Mouse (Mus musculus) CH12F3 (cell line): ENCODE data around the gene F2rl1.

Experiments
- in situ Hi-C: fragments of 300-500 bp; cut with MboI; formaldehyde crosslinking; loops from 2 replicates; pipeline ENCODE4 v1.14.3; 2020; ENCODE audit warnings: low sequenced_read_pairs

F2rl1 gene

DNA sequence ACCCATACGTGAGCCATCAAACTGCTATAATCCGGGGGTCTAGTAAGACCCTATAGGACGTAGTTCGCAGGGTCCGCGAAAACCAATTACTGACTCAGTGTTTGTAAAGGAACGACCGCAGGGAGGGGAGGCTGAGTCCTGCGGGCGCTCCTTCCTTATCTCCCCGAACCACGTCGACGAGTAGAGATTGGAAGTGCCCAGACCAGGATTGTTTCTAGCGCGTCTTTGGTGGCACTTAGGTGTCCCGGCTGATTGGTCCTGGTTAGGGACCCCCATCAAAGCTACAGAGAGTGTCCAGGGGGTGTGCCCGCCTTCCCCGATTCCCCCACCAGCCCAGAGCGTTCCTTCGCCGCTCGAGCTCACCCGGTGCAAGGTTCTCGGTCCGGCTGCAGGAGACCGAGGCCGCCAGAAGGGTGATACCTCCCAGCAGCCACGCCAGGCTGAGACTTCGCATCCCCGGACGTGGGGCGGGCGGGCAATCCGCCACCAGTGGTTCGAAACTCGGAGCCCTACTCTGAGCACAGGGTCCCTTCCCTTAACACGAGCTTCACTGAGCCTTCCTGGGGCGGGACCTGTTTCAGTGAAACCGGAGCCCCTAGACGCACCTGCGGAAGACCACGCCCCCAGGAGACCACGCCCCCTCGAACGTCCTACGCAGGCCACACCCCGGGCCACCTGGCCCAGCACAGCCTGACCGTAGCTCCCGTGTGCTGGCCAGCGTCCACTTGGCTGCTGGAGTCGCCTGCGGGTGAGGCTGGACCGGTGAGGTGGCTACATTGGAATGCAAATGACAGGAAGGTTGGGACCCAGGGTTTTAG, at the start of gene F2rl1:
TSS of gene F2rl1 (minus strand) at position 554 of the 818 bp plus-strand sequence.
- in situ Hi-C loops: no loop called here

DNA sequence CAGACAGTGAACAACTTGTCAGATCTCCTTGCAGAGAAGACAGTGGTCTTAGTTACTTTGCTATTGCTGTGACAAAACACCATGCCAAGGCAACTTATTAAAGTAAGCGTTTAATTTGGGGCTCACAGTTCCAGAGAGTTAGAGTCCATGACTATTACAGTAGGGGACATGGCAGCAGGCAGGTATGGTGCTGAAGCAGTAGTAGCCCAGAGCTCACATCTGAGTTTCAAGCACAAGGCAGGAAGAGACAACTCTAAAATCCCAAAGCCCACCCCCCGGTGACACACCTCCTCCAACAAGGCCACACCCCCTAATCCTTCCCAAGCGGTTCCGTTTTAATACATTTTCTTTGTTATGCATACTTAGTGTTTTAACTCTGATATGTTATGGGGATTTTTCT, 45.9 kb upstream of the F2rl1 start:
- in situ Hi-C loops: loop anchor here (25.0 kb wide), 1 partner anchor 391 kb away; no protein-coding TSS in a partner anchor

DNA sequence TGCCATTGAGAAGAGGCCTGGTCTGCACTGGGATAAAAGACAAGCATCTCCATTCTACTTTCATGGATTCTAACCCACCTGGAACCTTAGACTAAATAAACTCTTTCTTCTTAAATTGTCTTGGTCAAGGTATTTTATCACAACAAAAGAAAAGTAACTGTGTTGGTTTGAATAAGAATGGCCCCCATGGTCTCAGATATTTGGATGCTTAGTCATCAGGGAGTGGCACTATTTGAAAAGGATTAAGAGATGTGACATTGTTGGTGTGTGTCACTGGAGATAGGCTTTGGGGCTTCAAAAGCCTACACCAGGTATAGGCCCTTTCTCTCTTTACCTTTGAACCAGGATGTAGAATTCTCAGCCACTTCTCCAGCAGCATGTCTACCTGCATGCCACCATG, 44.3 kb upstream of the F2rl1 start:
- in situ Hi-C loops: loop anchor here (10.0 to 25.0 kb wide), 2 partner anchors 155 to 393 kb away; no protein-coding TSS in a partner anchor

DNA sequence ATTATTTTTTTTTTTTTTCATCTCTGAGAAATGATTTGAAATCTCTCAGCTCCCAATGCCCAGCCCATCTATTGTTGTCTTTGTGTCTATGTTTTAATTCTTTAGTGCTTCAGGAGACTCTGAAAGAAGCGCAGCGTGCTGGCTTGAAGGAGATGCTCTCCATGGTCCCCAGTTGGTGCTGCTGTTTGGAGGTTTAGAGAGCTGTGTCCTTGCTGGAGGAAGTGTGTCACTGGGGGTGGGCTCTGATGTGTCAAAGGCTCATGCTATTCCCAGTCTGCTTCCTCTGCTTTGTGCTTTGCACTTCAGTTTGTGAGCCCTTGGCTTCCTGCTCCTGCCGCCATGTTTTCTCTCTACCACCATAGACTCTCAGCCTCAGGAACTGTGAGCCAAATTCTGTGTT, 43.3 kb upstream of the F2rl1 start:
- in situ Hi-C loops: loop anchor here (10.0 to 25.0 kb wide), 2 partner anchors 156 to 394 kb away; no protein-coding TSS in a partner anchor

DNA sequence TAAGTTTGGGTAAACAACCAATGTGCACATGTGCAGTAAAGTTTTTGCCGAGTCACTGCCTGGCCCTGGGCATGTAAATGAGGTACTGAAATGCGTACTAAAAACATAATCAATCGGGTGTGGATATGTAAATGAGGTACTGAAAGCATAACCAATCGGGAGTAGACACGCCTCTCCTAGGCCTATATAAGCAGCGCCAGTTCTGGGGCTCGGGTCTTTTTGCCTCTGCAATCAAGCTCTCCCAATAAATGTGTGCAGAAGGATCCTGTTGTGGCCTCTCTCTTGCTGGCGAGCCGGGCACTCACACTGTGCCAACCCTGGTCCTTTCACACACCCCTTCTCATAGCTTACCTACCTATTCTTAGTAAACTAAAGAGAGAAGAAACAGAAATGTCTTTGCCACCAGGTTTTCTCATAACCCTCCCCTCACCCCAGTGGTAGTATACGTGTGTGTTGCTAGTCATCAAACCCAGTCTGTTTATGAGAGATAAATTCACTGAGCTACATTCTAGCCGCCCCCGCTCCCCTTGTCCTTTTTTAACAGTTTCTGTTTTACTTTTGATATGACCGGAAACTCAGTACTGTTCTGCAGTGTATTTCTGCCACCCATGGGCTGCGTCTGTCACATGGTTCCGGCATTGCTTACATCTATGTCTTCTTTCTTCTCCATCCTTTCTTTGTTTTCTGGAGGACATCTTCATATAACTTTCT, 42.0 kb upstream of the F2rl1 start:
- in situ Hi-C loops: loop anchor here (10.0 to 25.0 kb wide), 2 partner anchors 158 to 395 kb away; no protein-coding TSS in a partner anchor

DNA sequence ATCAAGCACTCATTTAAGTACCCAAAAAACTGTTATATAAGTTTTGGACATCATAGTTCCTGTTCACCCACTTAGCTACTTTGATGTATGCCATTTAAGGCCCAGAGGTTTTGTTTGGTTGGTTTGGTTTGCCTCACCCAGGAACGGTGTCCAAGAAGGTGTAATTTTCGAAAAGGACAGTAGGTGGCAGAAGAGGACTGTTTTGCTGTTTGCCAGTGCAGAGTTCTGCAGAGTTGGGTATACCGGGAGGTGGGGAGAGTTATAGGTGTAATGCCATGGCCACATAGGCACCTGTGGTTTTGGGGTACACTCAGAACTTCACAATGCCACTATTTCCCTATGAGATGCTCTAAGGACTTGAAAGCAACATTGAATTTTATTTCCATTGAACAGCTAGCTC, 38.7 kb upstream of the F2rl1 start:
- in situ Hi-C loops: loop anchor here (10.0 to 25.0 kb wide), 2 partner anchors 161 to 399 kb away; no protein-coding TSS in a partner anchor

DNA sequence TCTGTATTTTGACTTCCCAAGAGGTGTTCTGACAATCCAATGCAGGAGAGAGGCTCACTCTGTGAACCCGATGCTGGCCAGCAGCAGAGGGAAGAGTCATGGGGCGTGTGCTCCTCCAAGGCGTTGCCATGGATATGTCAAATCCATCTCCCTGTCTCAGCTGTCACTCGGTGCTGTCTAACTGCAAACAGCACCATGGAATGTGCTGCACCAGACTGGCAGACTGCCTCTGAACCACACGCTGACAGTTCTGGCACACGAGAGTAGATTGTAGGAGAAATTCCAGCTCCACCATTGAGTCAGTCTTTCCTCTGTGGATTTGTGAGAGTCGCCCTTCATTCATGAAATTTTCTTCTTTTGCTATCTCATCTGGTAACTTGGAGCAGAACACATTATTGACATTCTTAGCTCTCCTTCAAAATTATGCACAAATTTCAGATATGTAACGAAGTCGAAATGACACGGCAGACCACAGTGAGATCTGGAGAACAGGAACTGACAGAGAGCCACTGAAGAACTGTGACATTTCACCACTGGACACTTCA, 38.1 kb upstream of the F2rl1 start:
- in situ Hi-C loops: loop anchor here (10.0 to 25.0 kb wide), 2 partner anchors 162 to 399 kb away; no protein-coding TSS in a partner anchor

DNA sequence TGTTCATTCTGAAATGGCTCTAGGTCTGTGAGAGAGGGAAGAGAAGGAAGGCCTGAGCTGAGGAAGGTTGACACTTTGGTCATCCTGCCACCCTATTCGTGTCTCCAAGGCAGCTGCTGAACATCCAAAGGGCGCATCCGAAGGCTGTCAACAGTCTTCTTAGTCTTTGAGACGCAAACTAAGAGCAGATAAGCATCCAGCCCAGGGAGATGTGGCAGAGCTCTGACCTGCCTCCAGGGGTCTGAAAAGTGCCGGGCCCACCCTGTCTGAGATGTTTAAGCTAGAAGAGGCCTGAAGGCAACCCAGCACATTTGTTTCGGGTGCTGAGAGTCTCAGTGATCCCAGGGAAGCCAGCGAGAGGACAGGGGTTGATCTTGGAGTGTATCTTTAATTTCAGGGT, 32.3 kb upstream of the F2rl1 start:
- in situ Hi-C loops: loop anchor here (25.0 kb wide), 1 partner anchor 405 kb away; no protein-coding TSS in a partner anchor

DNA sequence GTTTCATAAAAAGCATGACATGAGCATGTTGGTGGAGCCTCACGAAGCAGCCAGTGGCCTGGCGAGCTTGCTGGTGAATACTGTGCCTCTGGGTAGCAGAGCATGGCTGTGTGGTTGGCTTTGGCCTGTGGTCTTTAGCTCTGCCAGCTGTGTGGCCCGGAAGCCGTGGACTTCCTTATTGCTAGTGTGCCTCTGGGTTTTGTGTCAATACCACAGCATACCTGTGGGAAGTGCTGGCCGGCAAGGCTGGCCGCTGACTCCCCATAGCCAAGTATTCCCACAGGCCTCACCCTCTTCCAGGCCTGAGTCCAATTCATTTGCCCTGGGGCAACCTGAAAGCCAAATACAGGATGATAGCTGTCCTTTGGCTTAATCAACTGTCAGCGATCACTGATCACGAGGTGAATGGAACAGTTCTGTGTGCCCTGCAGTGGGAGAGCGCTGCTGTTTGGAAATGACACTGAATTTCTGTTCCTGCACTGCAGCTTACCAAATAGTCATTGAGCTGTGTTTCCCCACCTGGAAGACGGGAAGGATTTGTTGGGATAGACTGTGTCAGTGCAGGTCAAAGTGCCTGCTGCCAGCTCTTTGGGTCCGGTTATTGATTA, 29.0 kb upstream of the F2rl1 start:
- in situ Hi-C loops: loop anchor here (25.0 kb wide), 1 partner anchor 408 kb away; no protein-coding TSS in a partner anchor

DNA sequence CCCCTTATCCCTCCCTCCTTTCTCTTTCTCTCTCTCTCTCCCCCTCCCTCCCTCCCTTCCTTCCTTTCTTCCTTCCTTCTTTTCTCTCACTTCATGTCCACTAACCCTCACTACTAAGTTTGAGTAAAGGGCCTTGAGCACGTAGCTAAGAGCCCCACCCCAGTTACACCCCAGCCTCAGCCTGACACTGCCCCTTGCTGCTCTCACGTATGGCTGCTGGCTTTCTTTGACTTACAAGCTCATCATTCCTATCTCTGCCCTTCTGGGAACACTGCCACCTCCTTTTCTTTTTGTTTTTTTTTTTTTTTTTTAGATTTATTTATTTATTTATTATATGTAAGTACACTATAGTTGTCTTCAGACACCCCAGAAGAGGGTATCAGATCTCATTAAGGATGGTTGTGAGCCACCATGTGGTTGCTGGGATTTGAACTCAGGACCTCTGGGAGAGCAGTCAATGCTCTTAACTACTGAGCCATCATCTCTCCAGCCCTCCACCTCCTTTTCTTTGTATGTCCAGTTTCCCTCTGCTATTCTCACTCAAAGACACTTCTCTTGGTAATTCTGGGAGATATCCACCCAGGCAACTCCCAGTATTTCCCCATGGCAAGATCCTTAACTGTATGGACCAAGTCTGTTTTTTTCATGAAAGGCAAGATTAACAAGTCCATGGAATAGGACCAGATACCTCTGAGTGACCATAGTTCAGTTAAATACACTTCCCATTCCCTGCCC, 25.8 kb upstream of the F2rl1 start:
- in situ Hi-C loops: loop anchor here (25.0 kb wide), 1 partner anchor 411 kb away; no protein-coding TSS in a partner anchor

DNA sequence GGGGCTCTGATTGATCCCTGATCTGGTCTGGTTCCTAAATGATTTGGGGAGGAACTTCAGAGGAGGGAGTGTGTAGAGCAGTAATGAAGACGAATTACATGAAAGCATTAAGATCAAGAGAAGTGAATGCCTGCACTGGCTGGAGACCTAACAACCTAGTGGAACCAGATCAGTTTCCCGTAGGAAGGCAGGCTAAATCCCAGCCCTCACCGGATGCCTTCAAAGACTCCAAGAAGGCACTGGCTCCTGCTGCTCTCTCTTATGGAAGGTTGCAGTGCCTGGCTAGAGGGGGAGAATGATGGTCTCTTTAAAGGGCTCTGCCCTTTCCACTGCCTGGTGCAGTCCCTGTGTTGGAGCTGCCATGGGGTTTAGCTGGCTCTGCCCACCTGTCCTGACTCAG, 24.4 kb upstream of the F2rl1 start:
- in situ Hi-C loops: no loop called here

DNA sequence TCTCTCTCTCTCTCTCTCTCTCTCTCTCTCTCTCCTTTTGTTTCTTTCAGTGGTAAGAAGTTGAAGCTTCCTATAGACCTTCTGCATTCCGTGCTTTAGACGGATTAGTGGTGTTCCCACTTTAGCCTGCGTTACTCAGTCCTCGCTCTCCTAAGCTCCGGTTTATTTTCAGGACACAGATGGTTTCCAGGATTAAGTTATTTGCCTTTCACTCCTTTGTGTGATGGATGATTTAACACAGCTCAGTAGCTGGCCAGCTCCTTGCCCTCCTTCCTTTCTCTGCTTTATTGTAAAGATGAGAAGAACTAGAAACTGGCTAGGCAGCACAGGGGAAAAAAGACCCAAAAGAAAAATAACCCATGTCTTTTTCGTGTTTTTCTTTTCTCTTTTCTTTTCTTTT, 23.8 kb upstream of the F2rl1 start:
- in situ Hi-C loops: no loop called here

DNA sequence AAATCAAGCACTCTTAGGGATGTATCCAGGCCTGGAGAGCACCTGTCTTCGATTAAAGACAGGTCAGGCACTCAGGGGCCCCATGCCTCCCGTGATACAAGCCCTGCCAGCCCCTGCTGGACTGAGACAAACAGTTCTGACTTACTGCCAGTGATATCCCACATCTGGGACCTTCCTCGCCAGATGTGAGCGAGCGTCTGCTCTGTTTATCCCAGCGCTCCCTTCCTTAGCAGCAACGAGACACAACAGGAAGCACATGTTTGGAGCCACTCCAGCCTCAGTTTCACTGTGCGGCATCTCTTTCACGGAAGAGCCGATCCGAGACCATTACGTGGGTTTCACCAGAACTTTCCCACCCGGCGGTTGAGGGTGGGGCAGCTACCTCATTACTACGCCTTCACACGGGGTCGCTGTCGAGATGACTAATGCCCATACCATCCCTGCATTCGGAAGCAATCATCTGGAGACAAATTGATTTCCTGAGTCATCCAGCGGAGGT, 23.3 kb upstream of the F2rl1 start:
- in situ Hi-C loops: no loop called here

DNA sequence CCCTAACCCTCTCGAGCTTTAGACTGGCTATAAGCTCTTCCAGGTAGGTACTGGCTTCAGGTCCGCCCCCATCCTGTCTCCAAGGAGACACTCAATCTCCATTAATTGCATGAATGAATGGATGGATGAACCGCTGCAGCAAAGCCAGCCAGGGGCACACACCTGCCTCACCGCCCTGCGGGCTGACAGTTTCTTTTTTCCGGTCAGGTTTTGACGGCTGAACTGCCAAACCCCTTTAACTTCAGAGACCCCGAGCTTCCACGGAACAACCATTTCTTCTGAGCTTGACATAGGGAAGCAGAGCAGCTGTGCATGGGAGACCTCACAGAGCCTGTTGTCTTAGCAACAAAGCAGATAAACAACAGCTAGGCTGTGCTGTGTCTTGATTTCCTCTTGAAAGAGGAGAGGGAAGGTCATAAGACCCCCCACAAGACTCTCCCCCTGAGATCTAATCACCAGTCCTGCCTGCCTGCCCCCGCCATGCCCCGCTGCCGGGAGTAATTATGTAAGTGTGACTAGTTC, 22.1 kb upstream of the F2rl1 start:
- in situ Hi-C loops: no loop called here

DNA sequence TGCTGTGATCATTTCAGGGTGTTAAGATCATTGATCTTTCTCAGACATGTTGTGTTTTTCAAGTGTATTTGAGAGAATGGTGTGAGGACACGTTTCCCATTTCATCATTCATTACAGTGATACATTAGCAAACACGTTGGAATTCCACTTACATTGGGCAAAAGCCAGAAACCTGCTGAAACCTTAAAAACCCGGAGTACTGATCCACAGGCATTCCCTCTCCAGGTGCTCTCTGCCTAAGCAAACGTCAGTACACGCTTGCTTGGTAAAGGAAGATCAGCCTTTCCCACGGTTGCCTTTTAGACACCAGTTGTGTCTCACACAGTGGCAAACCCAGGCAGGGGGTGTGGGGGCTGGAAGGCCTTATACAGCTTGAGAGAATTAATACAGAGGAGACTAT, 21.2 kb upstream of the F2rl1 start:
- in situ Hi-C loops: no loop called here

DNA sequence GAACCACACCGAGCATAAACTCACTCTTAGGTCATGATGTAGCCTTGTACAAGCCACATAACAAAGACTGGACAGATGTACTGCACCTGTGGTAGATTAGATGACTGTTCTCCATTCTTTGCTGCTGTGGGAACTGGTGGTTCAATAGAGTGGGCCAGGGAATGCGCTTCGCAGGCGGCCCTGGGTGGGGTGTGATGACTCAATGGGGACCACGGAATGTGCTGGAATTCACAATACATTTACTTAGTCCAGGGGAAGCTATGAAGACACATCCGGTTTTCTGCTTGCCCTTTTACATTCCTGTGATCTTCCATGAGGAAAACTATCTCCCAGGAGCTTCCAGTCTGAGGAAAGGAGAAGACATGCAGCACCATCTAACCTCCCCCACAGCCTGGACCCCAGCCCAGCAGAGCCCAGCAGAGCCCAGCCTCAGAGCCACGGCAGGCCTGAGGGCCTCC, 20.7 kb upstream of the F2rl1 start:
- in situ Hi-C loops: no loop called here

DNA sequence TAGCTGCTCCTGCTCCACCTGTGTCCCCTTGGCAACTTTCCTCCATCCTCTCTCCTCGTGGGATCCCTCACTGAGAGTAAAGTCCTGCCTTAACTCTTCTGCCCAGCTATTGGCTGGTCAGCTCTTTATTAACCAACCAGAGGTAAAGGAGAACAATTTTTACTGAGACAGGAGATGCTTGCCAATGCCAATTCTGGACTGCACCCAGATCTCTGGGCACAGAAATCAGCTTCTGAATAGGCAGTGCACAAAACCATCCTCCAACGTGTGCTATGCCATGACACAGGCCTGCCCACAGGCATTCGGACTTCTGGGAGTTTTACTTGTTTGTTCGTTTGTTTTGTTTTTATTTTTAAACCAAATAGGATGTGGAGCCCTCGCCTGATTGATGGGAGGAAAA, 13.0 kb upstream of the F2rl1 start:
- in situ Hi-C loops: no loop called here

DNA sequence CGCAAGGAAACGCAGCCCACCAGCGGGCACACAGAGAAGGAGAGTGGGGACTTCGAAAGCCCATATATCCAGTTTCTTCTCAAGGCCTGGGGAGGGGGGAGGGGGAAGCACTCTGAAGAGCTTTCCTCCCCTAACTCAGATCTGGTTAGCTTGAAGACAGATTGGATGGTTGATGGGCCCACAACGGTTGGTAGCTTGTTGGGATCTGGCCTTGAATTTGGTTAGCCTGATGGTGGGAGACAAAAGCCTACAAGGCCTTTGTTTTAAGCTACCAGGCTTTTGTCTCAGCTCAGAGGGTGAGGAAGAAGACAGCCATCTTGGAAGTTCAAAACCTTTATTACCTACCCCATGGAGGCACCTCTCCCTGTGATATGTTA, 11.1 kb upstream of the F2rl1 start:
- in situ Hi-C loops: no loop called here

DNA sequence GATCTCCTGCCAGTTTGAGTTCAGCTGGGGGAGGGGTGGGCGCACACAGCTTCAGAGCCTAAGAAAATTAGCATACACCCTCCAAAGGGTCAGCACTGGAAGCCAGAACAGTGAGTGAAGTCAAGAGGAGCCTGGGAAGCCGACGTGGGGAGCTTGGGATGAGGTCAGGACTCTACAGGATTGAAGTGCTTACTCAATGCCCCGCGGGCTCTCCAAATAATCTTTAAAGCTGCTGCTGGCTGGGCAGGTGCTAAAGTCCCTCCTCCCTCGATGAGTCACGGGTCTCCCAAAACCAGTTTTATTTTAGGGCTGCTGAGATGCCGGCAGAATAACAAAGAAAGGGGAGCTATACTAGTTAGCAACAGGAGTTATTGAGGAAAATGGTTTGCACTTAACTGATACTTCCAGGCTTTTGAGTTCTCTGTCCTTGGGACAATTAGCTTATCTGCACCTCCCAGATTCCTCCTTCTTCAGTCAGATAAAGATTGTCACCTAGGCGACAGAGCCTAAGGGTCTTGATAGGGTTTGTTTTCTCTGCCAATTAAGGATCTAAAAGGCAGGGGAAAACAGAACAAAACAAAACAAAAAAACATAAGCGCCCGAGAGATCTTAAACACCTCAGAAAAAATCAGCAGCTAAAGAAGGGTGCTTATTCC, 10.6 kb upstream of the F2rl1 start:
- in situ Hi-C loops: no loop called here
